Mouse (Mus musculus): ENCODE measurements at regions not wholly inside any gene's neighbourhood (a gene's known extent, or its start where the extent isn't known, plus 50 kb on each side); places are given as distances from the start of the nearest gene placed in this dataset.

GRCm38 (mm10) chr7:60293556-60293955, 153.5 kb upstream of the Snrpn start:
- no peak for DNase-seq

DNA sequence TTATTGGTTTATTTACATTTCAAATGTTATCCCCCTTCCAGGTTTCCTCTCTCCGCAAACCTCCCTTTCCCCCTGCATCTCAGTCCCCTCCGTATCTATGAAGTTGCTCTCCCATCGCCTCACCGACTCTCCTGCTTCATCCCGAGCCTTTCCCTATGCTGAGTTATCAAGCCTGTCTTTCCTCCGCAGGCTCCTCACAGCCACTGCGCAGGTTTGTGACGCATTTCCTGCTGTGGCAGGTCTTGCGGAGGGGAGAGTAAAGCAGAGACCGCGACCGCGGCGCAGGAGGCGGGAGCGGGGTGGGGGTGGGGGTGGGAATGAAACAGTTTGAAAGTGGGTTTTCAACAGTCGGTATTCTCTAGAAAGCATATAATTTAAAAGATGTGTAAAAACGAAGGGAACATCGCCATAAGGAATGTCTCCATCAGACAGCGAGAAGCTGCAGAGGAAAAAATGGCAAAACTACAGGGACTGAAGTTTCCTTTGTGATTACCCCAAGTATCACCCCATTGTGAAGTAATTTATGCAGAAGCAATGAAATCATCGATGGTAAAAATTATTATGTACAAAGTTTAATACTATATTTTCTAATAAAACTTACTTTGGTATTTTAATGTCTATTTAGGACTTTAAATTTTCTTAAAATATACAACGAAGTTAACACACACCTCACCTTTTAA, 104.3 kb upstream of the Snrpn start:
- peak; percentile 52 to 57 for DNase-seq

- DNase-seq, result peak; percentile 73 to 74
Observed at GRCm38 (mm10) chr7:60243746-60244145, 103.7 kb upstream of the Snrpn start.

DNA sequence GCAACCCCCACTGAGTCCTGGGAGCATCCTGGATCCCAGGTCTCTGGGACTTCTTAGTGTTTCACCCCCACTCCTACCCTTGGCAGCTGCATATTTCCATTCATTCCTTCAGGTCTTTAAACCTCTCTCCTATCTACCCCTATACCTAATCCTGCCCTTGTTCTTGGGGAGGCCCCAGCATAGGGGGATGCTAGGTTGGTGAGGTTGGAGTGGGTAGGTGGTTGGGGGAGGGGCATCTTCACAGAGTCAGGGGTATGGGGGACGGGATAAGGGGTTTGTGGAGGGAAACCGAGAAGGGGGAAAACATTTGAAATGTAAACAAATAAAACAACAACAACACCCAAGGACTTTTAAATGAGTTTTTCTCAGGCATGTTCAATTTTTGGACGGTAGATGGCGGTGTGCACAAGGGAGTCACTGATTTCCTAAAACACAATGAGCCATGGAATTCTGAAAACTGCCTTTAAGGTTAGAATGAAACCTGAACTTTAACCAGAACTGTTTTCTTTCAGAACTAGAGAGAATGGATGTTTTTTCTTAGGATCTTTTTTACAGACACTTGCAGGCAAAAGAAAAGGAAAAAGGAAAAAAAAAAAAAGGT, 98.7 kb upstream of the Snrpn start:
- DNase-seq, result peak; percentile 41 to 61

GRCm38 (mm10) chr7:60216358-60217273, 76.6 kb upstream of the Snrpn start:
- DNase-seq, result peak; percentile 21 to 58

All from cerebellum, postnatal 14 days (tissue).